Mouse (Mus musculus): Measurements from ENCODE around the gene Wapl.

DNA sequence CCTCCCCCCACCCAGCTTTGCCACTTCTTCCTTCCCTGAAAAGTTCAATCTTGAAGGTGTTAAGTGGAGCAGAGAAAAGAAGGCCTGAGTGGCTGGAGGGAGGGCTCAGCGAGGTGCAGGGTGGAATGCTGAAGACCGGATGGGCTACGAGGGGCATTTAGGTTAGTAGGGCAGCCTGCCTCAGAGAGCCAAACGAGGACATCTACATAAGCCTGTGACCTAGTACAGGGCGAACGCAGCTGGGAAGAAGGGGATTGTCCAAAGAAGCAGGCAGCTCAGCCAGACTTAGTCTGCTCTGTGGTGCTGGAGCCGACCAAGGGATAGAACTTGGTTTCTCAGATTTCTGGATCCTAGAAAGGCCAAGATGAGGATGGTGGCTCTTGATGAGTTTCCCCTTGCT lies 29.6 kb upstream of the Wapl start:
- no peak for TF ChIP-seq CTCF (IDR thresholded peaks at IDR 0.05; ENCODE audit: control insufficient read depth, insufficient read depth, insufficient replicate concordance, low read depth, low read length)
- TF ChIP-seq POLR2A (IDR thresholded peaks at IDR 0.05; ENCODE audit: control insufficient read depth, low read depth, low read length): no peak
